Mouse (Mus musculus): ENCODE results near the gene Tfe3. TPM values are rescaled to one million over a fixed set of nuclear protein-coding genes. Genes with fewer than 3 reads are reported as not detected.
A peak's percentile ranks its signal among the peaks of the same experiment; 100 is the strongest.
"Not testable (repeated sequence)": the region's sequence is repeated elsewhere in the genome, so short reads cannot be mapped to it uniquely, and the experiment has no call there.

Tfe3 gene
- polyA plus RNA-seq, 1 experiment = 31.8 TPM

DNA sequence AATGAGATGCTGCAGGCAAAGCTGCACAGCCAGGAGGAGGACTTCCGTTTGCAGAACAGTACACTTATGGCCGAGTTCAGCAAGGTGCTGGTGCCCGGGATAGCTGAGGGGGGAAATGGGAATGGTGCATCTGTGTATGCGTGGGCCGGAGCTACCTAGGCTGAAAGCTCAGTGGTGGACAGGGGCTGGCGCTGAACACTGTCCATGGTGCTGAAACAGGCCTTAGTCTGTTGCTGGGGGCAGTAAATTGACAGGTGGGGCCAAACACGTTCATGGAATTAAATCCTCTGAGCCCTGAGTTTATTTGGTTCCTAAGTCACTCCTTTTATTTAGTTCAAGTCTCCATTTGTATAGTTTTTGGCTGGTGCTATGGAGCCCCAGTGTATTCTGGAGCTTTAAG, 32.7 kb downstream of the Tfe3 start:
- DNase-seq = peak; percentile 10
- TF ChIP-seq POLR2A (IDR thresholded peaks at IDR 0.05; ENCODE audit: borderline replicate concordance, extremely low read depth, low read depth, low read length) (no peak), CTCF (IDR thresholded peaks at IDR 0.05; ENCODE audit: insufficient read depth, low read length) (no peak)

GRCm38 (mm10) chrX:7797327-7797726, 35.0 kb downstream of the Tfe3 start:
- TF ChIP-seq CTCF (IDR thresholded peaks at IDR 0.05; ENCODE audit: insufficient read depth, low read length) (no peak), POLR2A (IDR thresholded peaks at IDR 0.05; ENCODE audit: borderline replicate concordance, extremely low read depth, low read depth, low read length) (no peak)
- WGBS = 72% methylated on average over 3 of the region's 3 CpGs
- DNase-seq = no peak
- no peaks in the 10 kb centered on the region for H3K4me1 ChIP-seq (ENCODE audit: control insufficient read depth, insufficient read depth, low read length)
- H3K4me3 ChIP-seq (replicated peaks; ENCODE audit: extremely low read depth, low read depth, low read length) = no peak overlapping the region

More for the DNA sequence above, 32.7 kb downstream of the Tfe3 start:
- Histone ChIP-seq H3K4me1 (ENCODE audit: control insufficient read depth, insufficient read depth, low read length) (no peaks in the 10 kb centered on the region), H3K4me3 (replicated peaks; ENCODE audit: extremely low read depth, low read depth, low read length) (no peak overlapping the region)
- WGBS = 25% methylated on average over 7 of the region's 7 CpGs

DNA sequence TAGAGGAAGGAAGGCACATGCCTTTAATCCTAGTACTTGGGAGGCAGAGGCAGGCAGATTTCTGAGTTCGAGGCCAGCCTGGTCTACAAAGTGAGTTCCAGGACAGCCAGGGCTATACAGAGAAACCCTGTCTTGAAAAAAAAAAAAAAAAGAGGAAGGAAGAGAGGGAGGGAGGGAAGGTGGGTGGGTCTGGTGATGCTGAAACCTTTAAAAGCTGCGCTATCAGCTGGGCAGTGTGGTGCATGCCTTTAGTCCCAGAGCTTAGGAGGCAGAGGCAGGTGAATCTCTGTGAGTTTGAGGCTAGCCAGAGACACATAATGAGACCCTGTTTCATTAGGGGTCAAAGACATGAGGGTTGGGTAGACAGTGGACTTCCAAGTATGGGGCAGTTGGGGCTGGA, 39.8 kb downstream of the Tfe3 start:
- H3K4me3 ChIP-seq (replicated peaks; ENCODE audit: extremely low read depth, low read depth, low read length); H3K4me1 ChIP-seq (ENCODE audit: control insufficient read depth, insufficient read depth, low read length); DNase-seq: not testable (repeated sequence)
- WGBS = 62% methylated on average over 2 of the region's 2 CpGs

DNA sequence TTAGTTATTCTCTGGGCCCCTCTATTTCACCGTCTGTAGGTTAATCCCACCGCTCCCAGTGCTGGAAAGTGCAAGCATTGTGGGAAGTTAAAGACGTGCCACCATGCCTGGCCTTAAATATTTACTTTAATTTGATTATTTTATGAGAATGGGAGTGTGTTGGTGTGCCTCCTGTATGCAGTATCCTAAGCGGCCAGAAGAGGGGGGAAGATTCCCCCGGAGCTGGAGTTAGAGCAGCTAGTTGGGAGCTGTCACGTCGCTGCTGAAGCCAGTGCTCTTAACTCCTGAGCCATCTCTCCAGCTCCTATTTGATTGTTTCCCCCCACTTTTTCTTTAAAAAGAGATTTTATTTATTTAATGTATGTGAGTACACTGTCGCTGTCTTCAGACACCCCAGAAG, 52.7 kb downstream of the Tfe3 start:
- H3K4me3 ChIP-seq (replicated peaks; ENCODE audit: extremely low read depth, low read depth, low read length); DNase-seq; H3K4me1 ChIP-seq (ENCODE audit: control insufficient read depth, insufficient read depth, low read length): not testable (repeated sequence)
- peak; percentile 23; the same call in 1 of the 2 replicates for TF ChIP-seq CTCF (IDR thresholded peaks at IDR 0.05; ENCODE audit: insufficient read depth, low read length)
- WGBS = 54% methylated on average over 8 of the region's 8 CpGs

- DNase-seq = no peak
- WGBS = 24% methylated on average over 24 of the region's 24 CpGs
- no peak for TF ChIP-seq POLR2A (IDR thresholded peaks at IDR 0.05; ENCODE audit: borderline replicate concordance, extremely low read depth, low read depth, low read length)
- no peak for TF ChIP-seq CTCF (IDR thresholded peaks at IDR 0.05; ENCODE audit: insufficient read depth, low read length)
- no peaks in the 10 kb centered on the region for H3K4me1 ChIP-seq (ENCODE audit: control insufficient read depth, insufficient read depth, low read length)
- H3K4me3 ChIP-seq (replicated peaks; ENCODE audit: extremely low read depth, low read depth, low read length) = no peak within 1 kb of the TSS
Measured at GRCm38 (mm10) chrX:7821865-7822779, 59.8 kb downstream of the Tfe3 start, which contains the start of gene Kcnd1. Gene Kcnd1 (plus strand): TSS chrX:7822289.

Other genes starting within 250 kb of the Tfe3 start
- 0.37 and 0.59 TPM in 2 replicates for gene Foxp3, start 188.9 kb upstream of the Tfe3 start, polyA plus RNA-seq (2012; rRNA removed)
- gene Ppp1r3f, start 188.3 kb upstream of the Tfe3 start, polyA plus RNA-seq (2012; rRNA removed) = 3.5 and 4.2 TPM in 2 replicates
- 14.5 and 15.6 TPM in 2 replicates for gene Ccdc22, start 157.0 kb upstream of the Tfe3 start, polyA plus RNA-seq (2012; rRNA removed)
- gene Cacna1f, start 155.5 kb upstream of the Tfe3 start, polyA plus RNA-seq (2012; rRNA removed) = 0.08 and 0.11 TPM in 2 replicates
- gene Syp, start 124.1 kb upstream of the Tfe3 start, polyA plus RNA-seq (2012; rRNA removed) = 3.7 and 5.8 TPM in 2 replicates
- gene Prickle3, start 105.3 kb upstream of the Tfe3 start, polyA plus RNA-seq (2012; rRNA removed) = 21.7 and 25.0 TPM in 2 replicates
- 208 and 264 TPM in 2 replicates for gene Plp2, start 91.2 kb upstream of the Tfe3 start, polyA plus RNA-seq (2012; rRNA removed)
- 12.3 and 17.2 TPM in 2 replicates for gene Magix, start 81.3 kb upstream of the Tfe3 start, polyA plus RNA-seq (2012; rRNA removed)
- gene Gpkow, start 65.4 kb upstream of the Tfe3 start, polyA plus RNA-seq (2012; rRNA removed) = 8.4 and 9.4 TPM in 2 replicates
- gene Wdr45, start 48.2 kb upstream of the Tfe3 start, polyA plus RNA-seq (2012; rRNA removed) = 83.4 and 128 TPM in 2 replicates
- 1.7 and 2.7 TPM in 2 replicates for gene Gm45208, start 40.3 kb upstream of the Tfe3 start, polyA plus RNA-seq (2012; rRNA removed)
- 41.0 and 46.2 TPM in 2 replicates for gene Praf2, start 34.1 kb upstream of the Tfe3 start, polyA plus RNA-seq (2012; rRNA removed)
- 33.9 and 34.5 TPM in 2 replicates for gene Ccdc120, start 11.7 kb upstream of the Tfe3 start, polyA plus RNA-seq (2012; rRNA removed)
- 19.0 and 32.4 TPM in 2 replicates for gene Gripap1, start 27.2 kb downstream of the Tfe3 start, polyA plus RNA-seq (2012; rRNA removed)
- gene Kcnd1, start 59.7 kb downstream of the Tfe3 start, polyA plus RNA-seq (2012; rRNA removed) = 0.84 and 1.0 TPM in 2 replicates
- gene Otud5, start 78.8 kb downstream of the Tfe3 start, polyA plus RNA-seq (2012; rRNA removed) = 31.0 and 43.3 TPM in 2 replicates
- gene Pim2, start 115.7 kb downstream of the Tfe3 start, polyA plus RNA-seq (2012; rRNA removed) = 12.2 and 13.6 TPM in 2 replicates
- 73.7 and 74.0 TPM in 2 replicates for gene Slc35a2, start 121.5 kb downstream of the Tfe3 start, polyA plus RNA-seq (2012; rRNA removed)
- 44.4 and 53.6 TPM in 2 replicates for gene Pqbp1, start 136.7 kb downstream of the Tfe3 start, polyA plus RNA-seq (2012; rRNA removed)
- 31.6 and 34.7 TPM in 2 replicates for gene Timm17b, start 136.8 kb downstream of the Tfe3 start, polyA plus RNA-seq (2012; rRNA removed)
- not detected in 2 replicates for gene Gm10491, start 145.3 kb downstream of the Tfe3 start, polyA plus RNA-seq (2012; rRNA removed)
- gene Gm10490, start 147.0 kb downstream of the Tfe3 start, polyA plus RNA-seq (2012; rRNA removed) = not detected in 2 replicates
- 0.41 and 0.53 TPM in 2 replicates for gene Pcsk1n, start 157.3 kb downstream of the Tfe3 start, polyA plus RNA-seq (2012; rRNA removed)
- gene Eras, start 166.0 kb downstream of the Tfe3 start, polyA plus RNA-seq (2012; rRNA removed) = not detected in 2 replicates
- 16.0 and 22.8 TPM in 2 replicates for gene Hdac6, start 185.3 kb downstream of the Tfe3 start, polyA plus RNA-seq (2012; rRNA removed)
- 0.76 and 1.8 TPM in 2 replicates for gene Gata1, start 215.5 kb downstream of the Tfe3 start, polyA plus RNA-seq (2012; rRNA removed)